Mouse (Mus musculus) neutrophil, adult 5-6 weeks (primary cell): ENCODE measurements around the gene Klk1. TPM values are rescaled to one million over a fixed set of nuclear protein-coding genes. Genes with fewer than 3 reads are reported as not detected.
"Not testable (repeated sequence)": the region's sequence is repeated elsewhere in the genome, so short reads cannot be mapped to it uniquely, and the experiment has no call there.

Experiments used
- ATAC-seq: fragments of 151-379, 151-347 bp; 2 replicates; pipeline ENCODE4 v1.8.0; 2017; ENCODE audit warnings: mild to moderate bottlenecking, moderate TSS enrichment; ENCODE audit not compliant: insufficient number of reproducible peaks, poor library complexity, low FRiP score, severe bottlenecking; ENCODE audit errors: extremely low read depth
- total RNA-seq: library from RNA; stranded (forward); fragments of 200-1000 nt; gene quantifications from 2 replicates; pipeline ENCODE4 v1.2.3, GENCODE M21; 2017

Klk1 gene
- total RNA-seq, 1 experiment from 2014 or later, result not detected

DNA sequence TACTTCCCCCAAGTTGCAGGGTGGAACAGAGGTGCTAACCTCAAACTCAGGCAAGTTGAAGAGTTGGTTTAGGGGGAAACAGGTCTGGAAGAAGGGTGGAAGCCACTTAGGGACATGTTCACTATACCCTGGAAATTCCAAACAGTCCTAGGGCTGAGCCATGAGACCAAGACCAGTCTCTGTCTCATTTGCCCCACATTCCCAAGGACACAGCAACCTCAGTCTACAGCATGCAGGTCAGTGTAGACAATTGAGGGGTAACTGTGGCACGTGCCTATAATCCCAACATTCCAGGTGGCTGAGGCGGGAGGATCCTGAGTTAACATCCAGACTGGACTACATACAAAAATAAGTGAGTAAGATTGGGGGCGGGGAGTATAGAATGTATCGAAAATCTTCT is 24.1 kb downstream of the Klk1 start:
- ATAC-seq, result no peak

DNA sequence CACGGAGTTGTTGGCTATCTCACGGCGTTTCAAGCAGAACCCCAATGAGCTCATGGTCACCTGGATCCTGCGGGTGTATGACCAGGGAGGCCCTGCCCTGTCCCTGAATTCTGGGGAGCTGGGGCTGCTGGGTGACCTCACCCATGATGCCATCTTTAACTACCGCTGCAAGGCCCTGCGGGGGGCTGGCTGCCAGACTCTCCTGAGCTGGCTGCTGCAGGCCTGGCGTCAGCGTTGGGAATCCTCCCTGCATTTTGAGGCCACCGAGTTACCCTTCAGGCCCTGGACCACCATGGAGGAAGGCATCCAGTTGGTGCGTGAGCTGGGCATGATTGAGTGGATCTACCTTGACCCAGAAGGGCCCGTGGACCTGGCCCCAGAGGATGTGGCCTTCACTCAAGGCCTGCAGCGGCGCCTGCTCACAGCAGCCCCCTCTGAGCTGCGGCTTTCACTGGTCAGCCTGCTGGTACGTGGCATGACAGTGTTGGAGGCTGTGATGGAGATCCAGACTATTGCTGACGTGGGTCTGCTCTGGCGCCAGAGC is 25.6 kb downstream of the Klk1 start:
- ATAC-seq, result not testable (repeated sequence)

DNA sequence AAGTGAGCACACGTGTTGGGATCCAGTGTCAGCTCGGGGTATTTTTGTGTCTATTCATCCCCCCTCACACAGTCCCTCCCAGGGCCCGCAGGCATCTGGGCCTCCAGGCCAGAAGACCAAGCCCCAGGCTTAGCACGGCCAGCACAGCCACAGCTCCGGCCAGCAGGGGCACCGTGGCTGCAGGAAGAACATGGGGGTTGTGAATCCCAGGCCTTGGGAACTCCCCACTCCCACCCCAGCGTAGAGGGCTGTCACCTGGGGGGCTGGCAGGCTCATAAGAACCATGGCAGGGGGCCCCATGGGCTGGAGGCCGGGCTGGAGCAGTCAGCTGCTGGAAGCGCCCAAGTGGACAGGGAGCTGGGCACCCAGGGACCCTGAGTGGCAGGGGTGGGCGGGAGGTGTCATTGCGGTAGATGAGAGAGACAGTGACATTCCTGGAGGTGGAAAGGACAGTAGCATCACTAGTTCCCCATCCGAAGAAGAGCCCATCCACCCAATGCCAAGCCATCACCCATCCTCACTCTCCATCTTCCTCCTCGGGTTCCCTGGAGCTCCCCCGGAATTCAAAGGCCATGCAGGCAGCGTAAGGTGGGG is 28.0 kb downstream of the Klk1 start:
- no peak for ATAC-seq

DNA sequence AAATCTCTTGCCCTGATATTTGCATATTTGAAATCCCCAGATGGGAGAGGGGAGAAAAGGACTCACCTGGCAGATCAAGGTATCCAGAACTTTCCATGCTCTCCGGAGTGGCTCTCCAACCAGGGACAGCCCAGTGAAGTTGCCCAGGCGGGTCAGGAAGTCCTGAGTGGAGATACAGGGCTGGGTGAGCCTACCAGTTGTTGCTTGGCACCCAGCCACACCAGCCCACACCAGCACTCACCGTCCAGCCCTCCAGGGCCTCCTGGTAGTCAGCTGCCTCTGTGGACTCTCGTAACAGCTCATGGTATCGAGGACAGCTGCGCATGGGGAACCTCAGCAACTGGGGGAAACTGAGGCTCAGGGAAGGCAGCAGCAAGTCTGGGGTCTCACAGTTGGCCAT is 29.8 kb downstream of the Klk1 start:
- no peak for ATAC-seq

DNA sequence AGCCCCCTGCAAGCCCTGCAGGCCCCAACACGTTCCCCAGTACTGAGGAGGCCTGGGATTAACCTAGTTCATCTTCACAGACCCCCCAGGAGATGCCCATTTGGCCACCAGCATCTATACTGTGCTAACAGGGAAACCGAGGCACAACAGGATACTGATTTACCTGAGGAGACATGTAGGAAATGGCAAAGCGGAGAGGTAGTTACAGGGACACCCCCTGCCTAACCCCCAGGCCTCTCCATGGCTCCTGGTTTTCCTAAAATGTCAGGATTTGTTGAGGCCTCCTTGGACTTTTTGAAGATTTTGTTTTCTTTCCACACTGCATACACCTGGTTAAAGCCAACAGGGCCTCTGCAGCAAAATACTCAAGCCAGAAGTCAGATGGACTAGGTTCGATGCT is 32.1 kb downstream of the Klk1 start, which contains the start of gene Acp4:
TSS of gene Acp4 (minus strand) at position 101 of the 400 bp plus-strand sequence.
- ATAC-seq, result no peak

DNA sequence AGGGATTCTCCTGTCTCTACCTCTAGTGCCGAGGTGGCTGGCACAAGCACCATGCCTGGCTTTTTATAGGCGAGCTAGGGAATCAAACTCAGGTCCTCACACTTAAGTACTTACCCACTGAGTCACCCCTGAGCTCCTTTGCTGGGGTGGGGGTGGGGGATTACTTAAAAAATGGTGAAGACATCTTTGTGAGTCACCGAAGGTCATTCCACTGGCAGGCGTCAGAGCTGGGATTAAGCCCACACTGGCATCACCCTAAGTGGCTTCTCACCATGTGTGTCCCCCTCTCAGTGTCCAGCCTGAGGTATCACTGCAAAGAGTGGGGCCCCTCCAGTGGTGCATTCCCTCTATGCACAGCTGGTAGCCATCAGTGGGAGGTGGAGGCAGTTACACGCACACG is 35.2 kb downstream of the Klk1 start:
- ATAC-seq, result no peak

DNA sequence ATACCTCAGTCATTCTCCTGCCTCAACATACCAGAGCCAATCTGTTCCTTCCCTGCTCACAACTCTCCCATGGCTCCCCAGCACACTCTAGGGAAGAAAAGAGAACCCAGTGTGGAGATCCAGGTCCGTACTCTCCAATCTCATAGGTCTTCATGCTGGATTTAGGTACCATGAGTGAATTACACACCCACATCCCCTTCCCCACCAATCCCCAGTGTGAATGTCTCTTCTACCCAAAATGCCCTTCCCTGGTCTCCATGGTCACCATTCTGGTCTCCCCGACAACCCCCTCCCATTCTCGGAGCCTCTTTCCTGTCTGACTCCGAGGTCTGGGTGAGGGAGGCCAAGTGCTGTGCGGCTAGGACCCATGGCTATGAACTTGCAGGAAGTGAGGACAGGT is 36.0 kb downstream of the Klk1 start, which contains the start of gene Gm15517:
TSS of gene Gm15517 (plus strand) at position 301 of the 400 bp plus-strand sequence.
- no peak for ATAC-seq

DNA sequence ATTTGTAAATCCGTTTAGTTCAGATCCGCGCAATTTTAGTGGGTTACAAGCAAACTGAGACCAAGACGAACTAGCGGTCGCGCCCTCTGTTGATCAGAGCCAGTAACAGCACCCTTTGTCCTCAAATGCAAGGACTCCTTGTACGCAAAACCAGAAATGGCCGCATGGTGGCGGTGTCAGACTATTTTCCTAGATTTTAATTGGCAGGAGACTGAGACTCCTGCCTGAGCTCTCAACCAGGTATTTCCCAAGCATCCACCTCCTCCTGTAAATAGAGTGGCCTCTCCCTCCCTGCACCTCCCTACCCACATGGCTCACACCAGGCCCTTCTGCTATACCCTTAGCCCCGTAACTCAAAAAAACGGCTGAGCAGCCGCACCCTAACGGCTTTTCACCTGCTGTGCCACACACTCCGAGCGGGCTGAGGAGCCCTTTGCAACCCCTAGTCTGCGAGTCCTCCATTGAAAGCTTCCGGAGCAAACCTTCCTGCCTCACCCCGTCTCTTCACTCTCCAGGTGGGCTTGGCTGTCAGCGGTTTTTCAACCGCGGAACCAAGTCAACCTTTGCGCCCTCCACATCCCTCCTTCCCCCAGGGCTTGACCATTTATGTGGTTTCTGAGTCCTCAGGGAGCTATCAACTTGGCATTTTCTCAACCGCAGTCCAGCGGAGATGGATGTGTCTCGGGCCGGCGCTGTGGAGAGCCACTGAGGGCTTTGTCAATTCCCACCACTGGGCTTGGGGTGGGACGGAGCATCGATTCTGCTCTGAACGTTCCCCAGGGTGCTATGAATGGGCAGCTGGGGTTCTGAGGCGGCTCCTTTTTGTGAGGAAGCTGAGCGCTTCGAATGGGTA is 37.9 kb downstream of the Klk1 start:
- ATAC-seq, result peak; percentile 90

DNA sequence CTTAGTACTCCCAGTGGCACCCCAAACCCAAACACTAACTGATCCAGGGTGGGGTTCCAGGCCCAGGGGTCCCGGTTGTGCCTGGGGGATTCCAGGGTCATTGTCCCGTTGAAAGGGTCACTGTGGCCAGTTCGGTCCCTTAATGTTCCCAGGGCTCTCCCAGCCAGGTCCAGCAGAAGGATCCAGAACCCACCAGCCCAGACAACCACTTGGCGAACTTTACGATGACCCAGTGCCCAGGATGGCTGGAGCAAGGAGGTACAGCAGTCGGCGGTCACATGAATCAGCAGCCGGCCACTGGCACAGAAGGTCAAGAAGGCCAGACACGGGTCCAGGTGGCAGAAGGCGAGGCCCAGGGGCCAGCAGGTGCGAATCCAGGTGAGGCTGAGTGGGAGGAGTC is 43.0 kb downstream of the Klk1 start:
- ATAC-seq, result no peak

DNA sequence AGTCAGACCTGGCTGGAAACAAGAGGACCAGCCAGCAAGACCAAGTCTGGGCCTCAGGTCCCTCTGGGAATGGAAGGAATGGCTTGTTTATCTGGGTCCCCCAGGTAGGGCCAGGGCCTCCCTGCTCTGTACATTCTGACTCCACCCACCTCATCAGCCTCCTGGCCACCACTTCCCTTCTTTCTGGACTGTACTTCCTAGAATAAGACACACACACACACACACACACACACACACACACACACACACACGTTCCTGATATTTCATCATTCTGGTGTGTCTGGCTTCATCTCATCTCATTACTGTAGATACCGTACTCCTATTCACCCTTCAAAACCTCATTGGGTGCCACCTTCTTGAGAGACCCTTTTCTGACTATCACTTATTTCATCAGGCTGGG is 44.2 kb downstream of the Klk1 start:
- ATAC-seq, result no peak

DNA sequence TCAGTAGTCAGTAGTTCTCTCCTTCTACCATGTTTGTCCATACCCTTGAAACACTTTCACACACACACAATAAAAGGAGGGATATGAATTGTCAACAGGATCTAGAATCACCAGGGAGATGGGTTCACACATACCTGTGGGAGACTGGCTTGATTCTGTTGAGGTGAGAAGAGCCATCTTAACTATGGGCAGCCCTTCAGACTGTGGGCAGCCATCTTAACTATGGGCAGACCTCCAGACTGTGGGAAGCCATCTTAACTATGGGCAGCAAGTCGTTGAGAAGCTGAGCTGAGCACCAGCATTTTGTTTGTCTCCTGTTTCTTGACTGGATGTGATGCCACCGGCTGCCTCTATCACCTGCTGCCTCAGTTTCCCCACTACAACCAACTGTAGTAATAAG is 46.1 kb downstream of the Klk1 start:
- peak; percentile 31; the same call in 1 of the 2 replicates for ATAC-seq

DNA sequence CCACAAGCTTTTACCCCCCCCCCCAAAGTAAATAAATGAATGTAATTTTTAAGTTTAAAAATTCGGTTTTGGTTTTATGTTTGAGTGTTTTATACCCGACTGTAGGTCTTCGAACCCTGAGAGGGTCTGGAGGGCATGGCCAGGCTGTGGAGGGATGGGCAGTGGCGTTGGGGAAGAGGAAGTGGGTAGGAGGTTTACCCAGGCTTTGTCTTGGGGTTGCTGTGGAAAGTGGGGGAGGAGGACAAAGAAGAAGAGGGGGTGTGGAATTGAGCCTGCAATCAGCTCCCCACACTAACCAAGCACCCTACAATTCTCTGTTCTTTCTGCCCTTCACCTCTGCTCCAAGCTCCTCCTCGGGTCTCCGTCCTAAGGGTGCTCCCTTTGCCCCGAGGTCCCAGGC is 47.4 kb downstream of the Klk1 start:
- no peak for ATAC-seq

DNA sequence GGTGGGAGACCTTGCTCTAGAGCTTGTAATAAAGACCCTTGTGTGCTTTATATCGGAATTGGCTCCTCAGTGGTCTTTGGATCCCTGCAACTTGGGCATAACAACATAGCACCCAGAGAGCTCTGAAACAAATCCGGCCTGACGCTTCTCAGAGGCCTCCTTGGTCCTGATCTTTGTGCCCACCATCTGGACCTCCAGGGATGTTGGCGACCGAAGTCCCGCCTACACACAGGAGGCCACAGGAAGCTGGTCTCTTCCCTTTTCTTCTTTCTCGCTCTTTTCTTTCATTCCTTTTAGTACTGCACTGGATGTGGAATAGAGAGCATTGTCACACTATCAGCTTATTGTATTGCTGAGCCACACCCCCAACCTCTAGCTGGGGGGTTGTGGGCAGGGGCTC is 48.3 kb downstream of the Klk1 start:
- ATAC-seq, result no peak

DNA sequence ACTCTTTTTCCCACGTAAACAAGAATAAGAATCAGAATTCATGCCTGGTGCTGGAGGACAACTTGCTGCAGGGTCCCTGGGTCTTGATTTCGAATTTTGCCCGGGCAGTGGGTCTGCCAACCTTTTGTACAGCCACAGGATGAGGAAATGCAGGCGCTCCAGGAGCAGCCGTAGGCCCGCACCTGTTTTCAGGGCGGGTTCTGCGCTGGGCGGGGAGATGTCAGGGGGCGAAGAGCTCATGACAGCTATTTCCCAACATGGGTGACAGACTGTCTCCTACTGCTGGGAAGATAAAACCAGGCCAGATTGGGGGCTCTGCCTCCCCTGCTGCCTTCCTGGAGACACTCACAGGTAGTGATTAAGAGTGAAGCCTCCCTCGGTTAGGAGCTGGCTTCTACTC is 48.9 kb downstream of the Klk1 start:
- no peak for ATAC-seq

DNA sequence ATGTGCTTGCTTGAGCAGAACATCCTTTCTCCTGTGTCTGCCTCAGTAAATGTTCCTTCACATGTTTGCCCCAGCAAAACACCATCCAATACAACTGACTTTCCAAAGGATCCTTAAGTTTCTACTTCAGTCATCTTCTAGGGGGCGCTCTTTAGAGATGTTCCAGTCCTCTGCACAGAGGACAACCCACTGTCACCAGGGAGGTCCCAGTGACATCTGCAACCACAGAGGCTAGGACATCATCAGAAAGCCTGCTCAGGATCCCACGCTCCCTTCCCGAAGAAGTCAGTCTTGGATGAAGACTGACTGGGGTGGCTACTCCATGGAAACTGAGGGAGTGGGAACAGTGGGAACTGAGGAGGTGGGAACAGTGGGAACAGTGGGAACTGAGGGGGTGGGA is 50.4 kb downstream of the Klk1 start:
- ATAC-seq, result no peak

DNA sequence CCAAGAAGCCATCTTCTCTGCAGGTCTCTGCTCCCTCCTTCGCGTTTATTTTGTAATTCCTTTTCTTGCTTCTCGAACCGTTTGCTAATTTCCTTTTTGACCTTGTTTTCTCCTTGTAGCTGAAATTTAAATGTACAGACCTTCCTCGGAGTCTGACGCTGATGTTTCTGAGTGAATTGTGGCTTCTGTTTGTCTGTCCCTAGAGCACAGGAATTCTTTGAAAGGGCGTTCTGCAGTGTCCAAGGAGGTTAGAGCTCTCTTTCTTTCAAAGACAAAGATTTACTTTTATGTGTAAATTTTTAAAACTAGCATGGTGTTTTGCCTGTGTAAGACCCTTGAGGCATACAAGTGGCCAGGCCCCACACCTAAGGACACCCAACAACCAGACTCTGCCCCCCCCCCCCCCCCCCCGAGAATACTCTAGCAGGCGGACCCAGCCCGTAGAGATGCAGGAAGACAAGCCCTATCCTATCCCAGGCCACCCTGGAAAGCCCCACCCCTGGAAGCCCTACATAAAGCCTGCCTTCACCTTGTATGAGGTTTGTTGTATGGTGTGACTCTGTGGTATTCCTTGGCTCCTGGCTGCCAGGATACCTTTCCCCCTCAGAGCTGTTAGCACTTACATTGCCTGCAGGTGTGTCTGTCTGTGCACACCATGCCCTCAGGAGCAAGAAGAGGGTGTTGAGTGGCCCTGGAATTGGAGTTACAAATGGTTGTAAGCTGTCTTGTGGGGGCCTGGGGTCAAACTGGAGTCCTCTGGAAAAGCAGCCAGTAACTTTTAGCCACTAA is 51.5 kb downstream of the Klk1 start:
- ATAC-seq, result no peak

DNA sequence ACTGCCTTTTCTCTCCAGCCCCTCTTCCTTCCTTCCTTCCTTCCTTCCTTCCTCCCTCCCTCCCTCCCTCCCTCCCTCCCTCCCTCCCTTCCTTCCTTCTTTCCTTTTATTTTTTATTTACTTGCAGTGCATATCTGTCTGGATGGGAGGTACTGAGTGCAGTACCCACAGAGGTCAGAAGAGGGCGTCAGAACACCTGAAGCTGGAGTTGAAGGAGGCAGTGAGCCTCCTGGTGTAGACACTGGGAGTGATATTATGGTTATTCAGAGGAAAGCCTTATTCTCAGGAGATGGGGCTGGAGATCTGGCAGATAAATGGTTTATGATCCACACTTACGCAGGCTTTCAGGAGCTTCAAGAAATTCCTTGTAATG is 52.1 kb downstream of the Klk1 start:
- ATAC-seq, result 0 out of 2 replicates have a peak, but pooled peaks have one; percentile 38
